Mouse (Mus musculus) lung, postnatal 0 days (tissue): ENCODE measurements around the gene Eppin.
"Not testable (repeated sequence)": the region's sequence is repeated elsewhere in the genome, so short reads cannot be mapped to it uniquely, and the experiment has no call there.

Experiments
- CTCF ChIP-seq: IDR thresholded peaks from 2 replicates; pipeline ENCODE4 v1.5.1; 2016; ENCODE audit warnings: antibody characterized with exemption, mild to moderate bottlenecking
- EP300 ChIP-seq: IDR thresholded peaks from 2 replicates; pipeline ENCODE4 v1.6.1; 2016; ENCODE audit warnings: antibody characterized with exemption, mild to moderate bottlenecking, control low read depth

- not testable (repeated sequence) for TF ChIP-seq CTCF, EP300
Observed at GRCm38 (mm10) chr2:164585025-164585725, 8.2 kb downstream of the Eppin start, which contains the start of gene Wfdc6a.
